Mouse (Mus musculus) midbrain, embryonic 12.5 days (tissue): ENCODE measurements around the gene Vmn1r183. TPM values are rescaled to one million over a fixed set of nuclear protein-coding genes. Genes with fewer than 3 reads are reported as not detected.
"Not testable (repeated sequence)": the region's sequence is repeated elsewhere in the genome, so short reads cannot be mapped to it uniquely, and the experiment has no call there.

ENCODE experiments used
- ATAC-seq: fragments of 200-750 bp; cut with Nextera tagmentation; 2 replicates; pipeline ENCODE4 v1.8.0; 2017; ENCODE audit warnings: low read depth, moderate TSS enrichment, moderate library complexity; ENCODE audit not compliant: low FRiP score
- H3K27ac ChIP-seq: fragments of 300-500 bp; sonication (generic); replicated peaks from 2 replicates; pipeline ENCODE4 v1.5.1; 2016; ENCODE audit warnings: mild to moderate bottlenecking
- H3K27me3 ChIP-seq: fragments of 300-500 bp; sonication (generic); 2 replicates; pipeline ENCODE4 v1.6.1; 2016; ENCODE audit warnings: mild to moderate bottlenecking
- H3K36me3 ChIP-seq: fragments of 300-500 bp; sonication (generic); 2 replicates; pipeline ENCODE4 v1.6.1; 2016
- H3K4me1 ChIP-seq: fragments of 300-500 bp; sonication (generic); 2 replicates; pipeline ENCODE4 v1.6.1; 2016
- H3K4me2 ChIP-seq: fragments of 300-500 bp; sonication (generic); replicated peaks from 2 replicates; pipeline ENCODE4 v1.6.1; 2016; ENCODE audit warnings: mild to moderate bottlenecking, moderate library complexity
- H3K4me3 ChIP-seq: fragments of 300-500 bp; sonication (generic); 2 replicates; pipeline ENCODE4 v1.5.1; 2016; ENCODE audit warnings: mild to moderate bottlenecking
- H3K9ac ChIP-seq: fragments of 300-500 bp; sonication (generic); replicated peaks from 2 replicates; pipeline ENCODE4 v1.6.1; 2016; ENCODE audit warnings: mild to moderate bottlenecking, moderate library complexity
- H3K9me3 ChIP-seq: fragments of 300-500 bp; sonication (generic); 2 replicates; pipeline ENCODE4 v1.6.1; 2016; ENCODE audit warnings: mild to moderate bottlenecking
- WGBS: fragments of 180-500 bp; shearing (Covaris S2); methylation state at CpG from one replicate; pipeline ENCODE4 v1.1.7; 2016; 5-methylcytosine and 5-hydroxymethylcytosine counted together
- polyA plus RNA-seq: library from polyadenylated mRNA; unstranded; fragments of >200 nt; fragmentation: Nextera tagmentation; extraction: Ambion mirVana; gene quantifications from 2 replicates; pipeline ENCODE4 v1.2.1, GENCODE M21; 2016

Vmn1r183 gene
- polyA plus RNA-seq: not detected in 2 replicates

- Histone ChIP-seq H3K9me3 (no peaks in the 10 kb centered on the region), H3K27ac (no peak within 1 kb of the TSS), H3K9ac (no peak within 1 kb of the TSS), H3K4me2 (no peak within 1 kb of the TSS), H3K36me3 (no peaks in the 10 kb centered on the region), H3K4me3 (no peak within 1 kb of the TSS), H3K27me3 (no peaks in the 10 kb centered on the region), H3K4me1 (no peaks in the 10 kb centered on the region)
- 73% methylated on average over 4 of the region's 4 CpGs for WGBS
- ATAC-seq: no peak
Observed at GRCm38 (mm10) chr7:24052660-24053304, at the start of gene Vmn1r183. Gene Vmn1r183 (plus strand): TSS chr7:24053254.

GRCm38 (mm10) chr7:24074424-24074823 lies 21.4 kb downstream of the Vmn1r183 start:
- not testable (repeated sequence) for H3K4me2 ChIP-seq, H3K9ac ChIP-seq, H3K4me1 ChIP-seq, H3K27ac ChIP-seq, ATAC-seq, H3K4me3 ChIP-seq, H3K36me3 ChIP-seq, H3K9me3 ChIP-seq, H3K27me3 ChIP-seq
- WGBS: 33% methylated on average over 1 of the region's 1 CpGs

GRCm38 (mm10) chr7:24081634-24082431 lies 28.8 kb downstream of the Vmn1r183 start, which contains the start of gene Zfp180:
Gene Zfp180 (plus strand): TSS chr7:24081924.
- Histone ChIP-seq H3K4me2 (peak within 1 kb of the TSS; percentile 78), H3K36me3 (peaks cover 21% of the 10 kb centered on the region), H3K9me3 (peaks cover 17% of the 10 kb centered on the region), H3K4me3 (peak within 1 kb of the TSS; percentile 55), H3K4me1 (peaks cover 12% of the 10 kb centered on the region), H3K9ac (peak within 1 kb of the TSS; percentile 54), H3K27me3 (0 out of 2 replicates have a peak, but pooled peaks cover 6% of the 10 kb centered on the region), H3K27ac (peak within 1 kb of the TSS; percentile 67)
- peak; percentile 95 for ATAC-seq
- 15% methylated on average over 44 of the region's 44 CpGs for WGBS

DNA sequence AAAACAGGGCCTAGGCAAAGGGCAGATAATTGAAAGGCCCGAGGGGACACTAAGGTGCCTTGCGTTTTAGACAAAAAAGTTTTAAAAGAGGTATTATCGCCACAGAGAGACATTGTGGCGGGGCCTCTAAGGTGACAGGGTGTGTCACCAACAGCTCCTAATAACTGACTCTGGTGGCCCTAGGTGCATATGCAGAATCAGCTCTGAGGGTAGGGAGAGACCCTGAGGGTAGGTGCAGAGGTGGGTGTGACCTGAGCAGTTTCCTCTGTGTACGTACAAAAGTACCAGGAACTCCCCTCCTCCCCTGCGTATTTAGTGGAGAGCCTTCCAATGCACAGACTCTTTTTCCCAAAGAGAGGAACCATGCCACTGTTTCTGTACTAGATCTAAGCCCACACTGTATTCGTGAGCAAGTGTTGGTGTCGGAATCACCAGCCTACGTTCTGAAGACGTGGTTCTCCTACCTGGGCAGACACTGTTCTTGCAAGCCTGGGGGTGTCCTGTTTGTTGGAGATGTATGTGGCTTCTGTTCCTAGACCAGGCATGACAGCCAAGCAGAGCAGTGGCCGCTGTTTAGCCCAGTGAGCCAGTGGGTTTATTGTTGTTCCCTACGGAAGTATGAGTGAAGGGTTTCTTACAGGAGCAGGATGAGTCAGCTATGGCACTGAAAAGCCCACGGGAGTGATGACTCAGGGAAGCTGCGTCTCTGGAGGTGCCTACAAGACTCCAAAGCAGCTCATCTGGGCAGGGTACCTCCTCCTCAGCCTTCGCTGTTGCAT lies 29.6 kb downstream of the Vmn1r183 start:
- Histone ChIP-seq H3K36me3 (peaks cover 29% of the 10 kb centered on the region), H3K4me3 (peak overlapping the region; percentile 55), H3K4me2 (peak overlapping the region; percentile 78), H3K27ac (peak overlapping the region; percentile 67; the same call in 1 of the 2 replicates), H3K4me1 (peaks cover 12% of the 10 kb centered on the region), H3K9me3 (peaks cover 22% of the 10 kb centered on the region), H3K27me3 (0 out of 2 replicates have a peak, but pooled peaks cover 6% of the 10 kb centered on the region), H3K9ac (peak overlapping the region; percentile 54)
- 60% methylated on average over 15 of the region's 15 CpGs for WGBS
- ATAC-seq: peak; percentile 27

- Histone ChIP-seq H3K36me3 (peaks cover 46% of the 10 kb centered on the region), H3K9me3 (peaks cover 31% of the 10 kb centered on the region), H3K4me1 (peaks cover 12% of the 10 kb centered on the region), H3K27me3 (no peaks in the 10 kb centered on the region), H3K4me3 (no peak overlapping the region), H3K9ac (no peak overlapping the region), H3K4me2 (no peak overlapping the region), H3K27ac (no peak overlapping the region)
- ATAC-seq: no peak
- 95% methylated on average over 4 of the region's 4 CpGs for WGBS
Observed at GRCm38 (mm10) chr7:24086871-24087270, 33.8 kb downstream of the Vmn1r183 start.

DNA sequence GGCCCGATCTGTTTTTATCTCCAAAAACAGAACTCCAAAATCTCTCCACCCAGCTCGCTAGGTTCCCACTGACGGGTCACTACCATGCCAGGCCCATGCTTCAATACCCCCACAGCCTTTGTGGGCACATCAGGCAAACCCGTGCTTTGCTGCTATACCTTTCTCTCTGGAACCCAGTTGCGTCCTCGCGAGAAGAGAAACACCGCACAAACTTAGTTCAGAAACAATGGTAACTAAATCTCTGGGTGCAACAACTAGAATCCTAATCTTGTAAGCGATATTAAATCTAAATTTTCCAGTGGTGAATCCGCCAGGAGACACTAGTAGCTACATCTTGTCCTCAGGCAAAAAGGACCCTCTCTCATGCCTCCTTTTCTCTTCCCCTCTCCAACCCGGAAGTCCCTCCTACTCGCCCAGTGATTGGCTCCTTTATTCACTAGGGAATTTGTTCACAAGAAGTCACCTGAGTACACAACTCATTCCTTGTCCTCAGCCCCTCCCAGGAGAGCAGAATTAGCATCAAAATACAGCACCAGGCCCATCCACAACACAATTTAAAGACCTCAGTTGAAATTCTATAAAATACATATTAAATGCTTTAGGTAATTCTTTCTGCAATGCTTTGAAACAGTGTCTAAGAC lies 34.6 kb downstream of the Vmn1r183 start:
- Histone ChIP-seq H3K9ac (no peak overlapping the region), H3K9me3 (peaks cover 31% of the 10 kb centered on the region), H3K36me3 (peaks cover 50% of the 10 kb centered on the region), H3K27me3 (no peaks in the 10 kb centered on the region), H3K4me2 (no peak overlapping the region), H3K4me3 (no peak overlapping the region), H3K27ac (no peak overlapping the region), H3K4me1 (peaks cover 9% of the 10 kb centered on the region)
- WGBS: 96% methylated on average over 12 of the region's 12 CpGs
- no peak for ATAC-seq

- H3K27ac ChIP-seq: no peak overlapping the region
- peaks cover 96% of the 10 kb centered on the region for H3K9me3 ChIP-seq
- no peaks in the 10 kb centered on the region for H3K4me1 ChIP-seq
- no peak overlapping the region for H3K9ac ChIP-seq
- no peak overlapping the region for H3K4me2 ChIP-seq
- no peaks in the 10 kb centered on the region for H3K27me3 ChIP-seq
- ATAC-seq: no peak
- H3K4me3 ChIP-seq: no peak overlapping the region
- H3K36me3 ChIP-seq: peaks cover 100% of the 10 kb centered on the region
- 93% methylated on average over 9 of the region's 9 CpGs for WGBS
Observed at GRCm38 (mm10) chr7:24104403-24104802, 51.3 kb downstream of the Vmn1r183 start.

DNA sequence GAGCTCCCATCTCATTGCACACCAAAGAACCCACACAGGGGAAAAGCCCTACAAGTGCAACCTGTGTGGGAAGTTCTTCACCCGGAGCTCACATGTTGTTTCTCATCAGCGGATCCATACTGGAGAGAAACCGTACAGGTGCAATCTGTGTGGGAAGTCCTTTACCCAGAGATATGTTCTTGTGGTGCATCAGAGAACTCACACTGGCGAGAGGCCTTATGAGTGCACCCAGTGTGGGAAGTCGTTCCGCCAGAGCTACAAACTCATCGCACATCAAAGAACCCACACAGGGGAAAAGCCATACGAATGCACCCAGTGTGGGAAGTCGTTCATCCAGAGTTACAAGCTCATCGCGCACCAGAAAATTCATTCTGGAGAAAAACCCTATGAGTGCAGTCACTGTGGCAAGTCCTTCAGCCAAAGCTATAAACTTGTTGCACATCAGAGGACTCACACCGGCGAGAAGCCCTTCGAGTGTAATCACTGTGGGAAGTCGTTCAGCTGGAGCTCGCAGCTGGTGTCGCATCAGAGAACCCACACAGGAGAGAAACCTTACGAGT lies 52.2 kb downstream of the Vmn1r183 start:
- H3K27ac ChIP-seq: no peak overlapping the region
- WGBS: 95% methylated on average over 18 of the region's 18 CpGs
- no peaks in the 10 kb centered on the region for H3K4me1 ChIP-seq
- peaks cover 95% of the 10 kb centered on the region for H3K36me3 ChIP-seq
- peak; percentile 27; the same call in 1 of the 2 replicates for ATAC-seq
- H3K27me3 ChIP-seq: no peaks in the 10 kb centered on the region
- no peak overlapping the region for H3K4me3 ChIP-seq
- H3K9me3 ChIP-seq: peaks cover 92% of the 10 kb centered on the region
- no peak overlapping the region for H3K4me2 ChIP-seq
- H3K9ac ChIP-seq: no peak overlapping the region

DNA sequence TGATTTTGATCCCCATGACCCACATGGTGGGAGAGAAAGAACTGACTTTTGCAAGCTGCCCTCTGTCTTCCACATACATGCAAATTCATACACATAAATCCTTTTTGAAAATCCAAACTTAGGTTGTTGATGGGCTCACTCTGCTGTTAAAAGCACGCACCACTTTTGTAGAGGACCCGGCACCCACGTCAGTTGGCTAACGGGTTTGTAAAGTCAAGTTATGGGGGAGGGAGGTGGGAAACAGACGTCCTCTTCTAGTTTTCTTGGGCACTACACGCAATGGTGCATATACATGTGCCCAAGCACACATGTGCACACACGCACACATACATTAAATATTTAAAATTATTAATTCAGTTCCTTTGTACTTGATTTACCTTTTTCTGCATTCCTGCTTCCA lies 57.8 kb downstream of the Vmn1r183 start:
- H3K27ac ChIP-seq: no peak overlapping the region
- 96% methylated on average over 7 of the region's 7 CpGs for WGBS
- peaks cover 37% of the 10 kb centered on the region for H3K9me3 ChIP-seq
- H3K9ac ChIP-seq: no peak overlapping the region
- ATAC-seq: no peak
- H3K4me3 ChIP-seq: no peak overlapping the region
- H3K4me1 ChIP-seq: peaks cover 7% of the 10 kb centered on the region
- peaks cover 39% of the 10 kb centered on the region for H3K36me3 ChIP-seq
- H3K27me3 ChIP-seq: no peaks in the 10 kb centered on the region
- H3K4me2 ChIP-seq: no peak overlapping the region

- Histone ChIP-seq H3K36me3 (peaks cover 29% of the 10 kb centered on the region), H3K4me1 (peaks cover 7% of the 10 kb centered on the region)
Observed at GRCm38 (mm10) chr7:24111772-24112155, 58.7 kb downstream of the Vmn1r183 start.

More at GRCm38 (mm10) chr7:24111772-24112155, 58.7 kb downstream of the Vmn1r183 start:
- peak overlapping the region; percentile 44; the same call in 1 of the 2 replicates for H3K9ac ChIP-seq
- ATAC-seq: peak; percentile 82
- H3K9me3 ChIP-seq: peaks cover 27% of the 10 kb centered on the region
- WGBS: 4% methylated on average over 9 of the region's 9 CpGs
- H3K27ac ChIP-seq: no peak overlapping the region
- H3K4me3 ChIP-seq: peak overlapping the region; percentile 68
- peak overlapping the region; percentile 78 for H3K4me2 ChIP-seq
- H3K27me3 ChIP-seq: no peaks in the 10 kb centered on the region
